ENCODE assay signal across 18 mouse cellular contexts in the genomic region with DNA sequence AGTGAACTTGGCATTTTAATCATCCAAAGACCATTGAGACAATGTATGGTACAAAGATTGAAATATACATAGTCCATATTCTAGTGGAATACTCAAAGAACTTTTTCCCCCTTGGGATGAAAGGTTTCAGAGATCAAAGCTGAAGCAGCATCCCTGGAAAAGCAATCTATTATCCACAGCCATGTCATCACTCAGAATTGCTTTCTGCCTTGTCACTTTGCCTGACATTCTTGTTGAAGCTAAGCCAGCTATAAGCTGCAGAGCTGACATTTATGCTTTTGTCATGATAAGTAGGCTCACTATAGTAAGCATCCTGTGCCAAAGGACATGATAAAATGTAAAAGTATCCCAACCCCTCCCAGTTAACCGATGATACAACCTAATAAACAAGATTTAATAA.
"Had no signal": no experiment of that assay in that cellular context is flagged by ENCODE, and none has a peak within 500 bp of the region (broad histone marks: within the 10 kb centered on the region; RNA-seq: fewer than 3 reads in every experiment).

No protein-coding gene starts in this region.

- H3K4me2 ChIP-seq: liver, embryonic 11.5 days; liver, embryonic 13.5 days; liver, embryonic 15.5 days; lung, embryonic 15.5 days; midbrain, embryonic 12.5 days; neural tube, embryonic 12.5 days; stomach, embryonic 15.5 days had no signal

- H3K27me3 ChIP-seq: liver, embryonic 13.5 days; liver, embryonic 15.5 days; lung, embryonic 15.5 days; megakaryocyte, embryonic 14.5 days; midbrain, embryonic 12.5 days; neural tube, embryonic 12.5 days; stomach, embryonic 15.5 days had no signal

- H3K4me3 ChIP-seq: liver, embryonic 13.5 days; liver, embryonic 15.5 days; lung, embryonic 15.5 days; megakaryocyte, embryonic 14.5 days; midbrain, embryonic 12.5 days; neural tube, embryonic 12.5 days; stomach, embryonic 15.5 days had no signal

- H3K9me3 ChIP-seq: liver, embryonic 13.5 days; liver, embryonic 15.5 days; lung, embryonic 15.5 days; midbrain, embryonic 12.5 days; neural tube, embryonic 12.5 days; stomach, embryonic 15.5 days had no signal

- H3K27ac ChIP-seq: liver, embryonic 13.5 days; liver, embryonic 15.5 days; lung, embryonic 15.5 days; macrophage; midbrain, embryonic 12.5 days; neural tube, embryonic 12.5 days; stomach, embryonic 15.5 days; stomach, postnatal 0 days had no signal

- H3K4me1 ChIP-seq: liver, embryonic 13.5 days; liver, embryonic 15.5 days; lung, embryonic 15.5 days; megakaryocyte, embryonic 14.5 days; midbrain, embryonic 12.5 days; neural tube, embryonic 12.5 days; stomach, embryonic 15.5 days had no signal

- ATAC-seq: liver, postnatal 0 days; lung, postnatal 0 days had no signal

- H3K36me3 ChIP-seq: liver, embryonic 13.5 days; liver, embryonic 15.5 days; lung, embryonic 15.5 days; midbrain, embryonic 12.5 days; neural tube, embryonic 12.5 days; stomach, embryonic 15.5 days had no signal

- H3K9ac ChIP-seq: liver, embryonic 13.5 days; liver, embryonic 15.5 days; liver, postnatal 0 days; lung, embryonic 15.5 days; midbrain, embryonic 12.5 days; neural tube, embryonic 12.5 days; stomach, embryonic 15.5 days had no signal

- DNase-seq: liver, embryonic 13.5 days; liver, postnatal 0 days; lung, adult 2 months; lung, postnatal 14 days; lung, postnatal 36 days; right cerebral cortex, postnatal 14 days; thymus, postnatal 14 days; thymus, postnatal 36 days had no signal
